Mouse (Mus musculus) forebrain, embryonic 12.5 days (tissue): ENCODE data around the gene Dytn. TPM values are rescaled to one million over a fixed set of nuclear protein-coding genes. Genes with fewer than 3 reads are reported as not detected.

Source experiments
- ATAC-seq: fragments of 200-750 bp; cut with Nextera tagmentation; 2 replicates; pipeline ENCODE4 v1.8.0; 2017; ENCODE audit warnings: moderate TSS enrichment; ENCODE audit not compliant: low FRiP score
- H3K27ac ChIP-seq: fragments of 300-500 bp; sonication (generic); 2 replicates; pipeline ENCODE4 v1.5.1; 2016; ENCODE audit warnings: mild to moderate bottlenecking
- H3K27me3 ChIP-seq: fragments of 300-500 bp; sonication (generic); 2 replicates; pipeline ENCODE4 v1.6.1; 2016; ENCODE audit warnings: mild to moderate bottlenecking
- H3K36me3 ChIP-seq: fragments of 300-500 bp; sonication (generic); replicated peaks from 2 replicates; pipeline ENCODE4 v1.6.1; 2016; ENCODE audit warnings: mild to moderate bottlenecking
- H3K4me1 ChIP-seq: fragments of 300-500 bp; sonication (generic); 2 replicates; pipeline ENCODE4 v1.6.1; 2016
- H3K4me2 ChIP-seq: fragments of 300-500 bp; sonication (generic); 2 replicates; pipeline ENCODE4 v1.6.1; 2016; ENCODE audit warnings: mild to moderate bottlenecking, moderate library complexity
- H3K4me3 ChIP-seq: fragments of 300-500 bp; sonication (generic); replicated peaks from 2 replicates; pipeline ENCODE4 v1.5.1; 2016; ENCODE audit warnings: mild to moderate bottlenecking
- H3K9ac ChIP-seq: fragments of 300-500 bp; sonication (generic); 2 replicates; pipeline ENCODE4 v1.6.1; 2016; ENCODE audit warnings: mild to moderate bottlenecking
- H3K9me3 ChIP-seq: fragments of 300-500 bp; sonication (generic); 2 replicates; pipeline ENCODE4 v1.6.1; 2016
- WGBS: fragments of 180-500 bp; shearing (Covaris S2); methylation state at CpG from one replicate; pipeline ENCODE4 v1.1.7; 2016; 5-methylcytosine and 5-hydroxymethylcytosine counted together
- polyA plus RNA-seq: library from polyadenylated mRNA; unstranded; fragments of >200 nt; fragmentation: Nextera tagmentation; extraction: Ambion mirVana; gene quantifications from 2 replicates; pipeline ENCODE4 v1.2.1, GENCODE M21; 2016

Dytn gene
- not detected in 2 replicates for polyA plus RNA-seq

GRCm38 (mm10) chr1:63686827-63687226, at the start of gene Dytn:
Gene Dytn, minus strand, starts transcription at chr1:63686927.
- no peaks in the 10 kb centered on the region for H3K36me3 ChIP-seq
- no peak within 1 kb of the TSS for H3K9ac ChIP-seq
- 89% methylated on average over 4 of the region's 4 CpGs for WGBS
- H3K4me3 ChIP-seq: no peak within 1 kb of the TSS
- H3K27me3 ChIP-seq: no peaks in the 10 kb centered on the region
- no peak within 1 kb of the TSS for H3K4me2 ChIP-seq
- no peaks in the 10 kb centered on the region for H3K4me1 ChIP-seq
- H3K9me3 ChIP-seq: no peaks in the 10 kb centered on the region
- no peak for ATAC-seq
- no peak within 1 kb of the TSS for H3K27ac ChIP-seq

- Histone ChIP-seq H3K36me3 (no peaks in the 10 kb centered on the region), H3K4me1 (peaks cover 16% of the 10 kb centered on the region), H3K4me2 (peak within 1 kb of the TSS; percentile 65), H3K27ac (no peak within 1 kb of the TSS), H3K9ac (peak within 1 kb of the TSS; percentile 56), H3K9me3 (no peaks in the 10 kb centered on the region), H3K27me3 (peaks cover 7% of the 10 kb centered on the region), H3K4me3 (peak within 1 kb of the TSS; percentile 58)
- under 1% methylated on average over 31 of the region's 31 CpGs for WGBS
- ATAC-seq: peak; percentile 96
Measured at GRCm38 (mm10) chr1:63730240-63730771, 43.6 kb upstream of the Dytn start, which contains the start of the genes Mdh1b and Fastkd2. Gene Mdh1b, minus strand, starts transcription at chr1:63730318. Gene Fastkd2, plus strand, starts transcription at chr1:63730614.

- Histone ChIP-seq H3K9me3 (no peaks in the 10 kb centered on the region), H3K4me1 (peaks cover 16% of the 10 kb centered on the region), H3K27ac (no peak overlapping the region), H3K4me2 (peak overlapping the region; percentile 65), H3K36me3 (no peaks in the 10 kb centered on the region), H3K4me3 (peak overlapping the region; percentile 58), H3K9ac (peak overlapping the region; percentile 56; the same call in 1 of the 2 replicates), H3K27me3 (peaks cover 7% of the 10 kb centered on the region)
- WGBS: 40% methylated on average over 8 of the region's 8 CpGs
- ATAC-seq: no peak
Measured at GRCm38 (mm10) chr1:63729796-63730195, 43.1 kb upstream of the Dytn start.

DNA sequence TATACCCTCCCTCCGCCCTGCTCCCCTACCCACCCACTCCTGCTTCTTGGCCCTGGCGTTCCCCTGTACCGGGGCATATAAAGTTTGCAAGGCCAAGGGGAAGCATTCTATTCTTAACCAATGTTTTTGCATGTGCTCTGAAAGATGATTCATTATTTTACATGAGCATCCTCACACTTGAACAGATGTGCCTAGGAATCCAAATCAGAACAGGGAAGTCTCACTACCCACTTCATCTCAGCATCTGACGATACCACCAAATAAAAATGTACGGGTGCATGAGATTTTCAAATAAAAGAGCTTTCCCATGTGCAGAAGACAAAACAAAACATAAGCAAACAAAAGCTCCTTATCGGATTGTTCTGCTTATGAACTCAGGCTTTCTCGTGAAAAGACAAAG, 33.4 kb upstream of the Dytn start:
- WGBS: 76% methylated on average over 7 of the region's 7 CpGs
- H3K9me3 ChIP-seq: no peaks in the 10 kb centered on the region

GRCm38 (mm10) chr1:63708876-63709275, 22.1 kb upstream of the Dytn start:
- Histone ChIP-seq H3K9me3 (no peaks in the 10 kb centered on the region), H3K36me3 (no peaks in the 10 kb centered on the region), H3K27me3 (no peaks in the 10 kb centered on the region), H3K27ac (no peak overlapping the region), H3K9ac (no peak overlapping the region), H3K4me2 (no peak overlapping the region), H3K4me3 (no peak overlapping the region), H3K4me1 (no peaks in the 10 kb centered on the region)
- no peak for ATAC-seq
- 67% methylated on average over 3 of the region's 3 CpGs for WGBS

More for the DNA sequence above, 33.4 kb upstream of the Dytn start:
- Histone ChIP-seq H3K4me2 (no peak overlapping the region), H3K27me3 (no peaks in the 10 kb centered on the region), H3K27ac (no peak overlapping the region), H3K36me3 (no peaks in the 10 kb centered on the region), H3K4me1 (no peaks in the 10 kb centered on the region), H3K4me3 (no peak overlapping the region), H3K9ac (no peak overlapping the region)
- no peak for ATAC-seq

GRCm38 (mm10) chr1:63705733-63706132, 19.0 kb upstream of the Dytn start:
- 85% methylated on average over 5 of the region's 5 CpGs for WGBS
- no peak for ATAC-seq
- Histone ChIP-seq H3K36me3 (no peaks in the 10 kb centered on the region), H3K27ac (no peak overlapping the region), H3K4me3 (no peak overlapping the region), H3K9me3 (no peaks in the 10 kb centered on the region), H3K4me2 (no peak overlapping the region), H3K4me1 (no peaks in the 10 kb centered on the region), H3K9ac (no peak overlapping the region), H3K27me3 (no peaks in the 10 kb centered on the region)

DNA sequence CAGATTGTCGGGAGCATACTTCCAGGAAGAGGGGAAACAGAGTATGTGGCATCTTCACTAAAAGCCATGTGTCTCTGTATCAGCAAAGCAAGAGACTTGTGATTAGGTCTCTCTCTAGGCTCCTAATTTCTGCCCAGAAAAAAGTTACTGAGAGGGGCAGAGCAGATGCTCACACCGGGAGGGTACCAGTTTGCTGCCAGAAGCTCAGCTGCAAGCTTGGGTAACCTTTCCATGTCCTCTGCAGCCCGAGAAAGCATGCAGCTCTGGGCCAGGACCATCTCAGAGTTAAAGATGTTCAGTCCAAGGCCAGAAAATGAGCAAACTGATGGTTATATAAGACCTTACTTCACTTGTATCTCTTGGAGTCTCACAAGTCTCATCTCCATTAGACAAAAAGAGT, 10.1 kb upstream of the Dytn start:
- no peak overlapping the region for H3K4me2 ChIP-seq
- no peaks in the 10 kb centered on the region for H3K9me3 ChIP-seq
- no peak overlapping the region for H3K4me3 ChIP-seq
- no peaks in the 10 kb centered on the region for H3K36me3 ChIP-seq
- H3K27me3 ChIP-seq: no peaks in the 10 kb centered on the region
- no peaks in the 10 kb centered on the region for H3K4me1 ChIP-seq
- no peak overlapping the region for H3K9ac ChIP-seq
- WGBS: 80% methylated on average over 3 of the region's 3 CpGs
- no peak for ATAC-seq
- H3K27ac ChIP-seq: no peak overlapping the region

- Histone ChIP-seq H3K9me3 (no peaks in the 10 kb centered on the region), H3K9ac (no peak overlapping the region), H3K4me3 (no peak overlapping the region), H3K4me1 (no peaks in the 10 kb centered on the region), H3K36me3 (no peaks in the 10 kb centered on the region), H3K27me3 (no peaks in the 10 kb centered on the region), H3K27ac (no peak overlapping the region), H3K4me2 (no peak overlapping the region)
- 94% methylated on average over 3 of the region's 3 CpGs for WGBS
- no peak for ATAC-seq
Measured at GRCm38 (mm10) chr1:63675975-63676374, 10.8 kb downstream of the Dytn start.

GRCm38 (mm10) chr1:63668852-63669160, 17.9 kb downstream of the Dytn start:
- no peaks in the 10 kb centered on the region for H3K36me3 ChIP-seq
- H3K9me3 ChIP-seq: no peaks in the 10 kb centered on the region
- peak overlapping the region; percentile 40 for H3K4me2 ChIP-seq
- H3K4me3 ChIP-seq: no peak overlapping the region
- H3K27ac ChIP-seq: no peak overlapping the region
- 3% methylated on average over 3 of the region's 3 CpGs for WGBS
- no peak overlapping the region for H3K9ac ChIP-seq
- peaks cover 19% of the 10 kb centered on the region for H3K4me1 ChIP-seq
- peak; percentile 71 for ATAC-seq
- no peaks in the 10 kb centered on the region; the same call in 1 of the 2 replicates for H3K27me3 ChIP-seq

GRCm38 (mm10) chr1:63667949-63668851, 18.5 kb downstream of the Dytn start:
- 15% methylated on average over 13 of the region's 13 CpGs for WGBS
- no peaks in the 10 kb centered on the region; the same call in 1 of the 2 replicates for H3K27me3 ChIP-seq
- no peaks in the 10 kb centered on the region for H3K36me3 ChIP-seq
- H3K4me2 ChIP-seq: peak overlapping the region; percentile 40
- H3K27ac ChIP-seq: no peak overlapping the region
- no peaks in the 10 kb centered on the region for H3K9me3 ChIP-seq
- H3K4me1 ChIP-seq: peaks cover 19% of the 10 kb centered on the region
- H3K4me3 ChIP-seq: no peak overlapping the region
- peak; percentile 70 for ATAC-seq
- H3K9ac ChIP-seq: 0 out of 2 replicates have a peak overlapping the region, but pooled peaks have one; percentile 1

- Histone ChIP-seq H3K9me3 (no peaks in the 10 kb centered on the region), H3K9ac (no peak overlapping the region), H3K4me3 (no peak overlapping the region), H3K36me3 (no peaks in the 10 kb centered on the region), H3K4me1 (peaks cover 19% of the 10 kb centered on the region), H3K27me3 (no peaks in the 10 kb centered on the region; the same call in 1 of the 2 replicates), H3K27ac (0 out of 2 replicates have a peak overlapping the region, but pooled peaks have one; percentile 42), H3K4me2 (peak overlapping the region; percentile 40; the same call in 1 of the 2 replicates)
- ATAC-seq: peak; percentile 36; the same call in 1 of the 2 replicates
- WGBS: 35% methylated on average over 9 of the region's 9 CpGs
Measured at GRCm38 (mm10) chr1:63667201-63667948, 19.4 kb downstream of the Dytn start.

DNA sequence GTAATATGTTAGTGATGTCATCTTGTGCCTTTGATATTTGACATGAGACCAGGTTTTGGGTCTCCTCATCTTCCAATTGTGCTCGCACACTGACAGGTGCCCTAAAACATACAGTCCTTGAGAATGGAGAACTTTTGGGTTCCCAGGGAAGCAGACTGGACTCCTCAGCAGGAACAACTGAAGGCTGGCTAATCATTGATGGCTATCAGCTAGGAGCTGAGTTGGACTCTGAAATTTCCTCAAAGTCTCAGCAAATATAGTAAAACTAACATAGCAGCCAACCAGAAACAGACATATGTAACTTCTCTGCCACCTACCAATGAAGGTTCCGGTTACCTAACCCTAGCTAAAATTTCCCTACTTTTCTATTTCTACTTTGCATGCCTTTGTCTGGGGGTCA, 20.6 kb downstream of the Dytn start:
- WGBS: 95% methylated on average over 2 of the region's 2 CpGs
- no peak for ATAC-seq
- Histone ChIP-seq H3K27ac (no peak overlapping the region), H3K9me3 (no peaks in the 10 kb centered on the region), H3K4me1 (peaks cover 19% of the 10 kb centered on the region), H3K9ac (no peak overlapping the region), H3K27me3 (peaks cover 2% of the 10 kb centered on the region; the same call in 1 of the 2 replicates), H3K4me2 (no peak overlapping the region), H3K4me3 (no peak overlapping the region), H3K36me3 (no peaks in the 10 kb centered on the region)
